Mouse (Mus musculus) bone marrow macrophage, adult 2 months (primary cell): ENCODE data around the gene Mkln1.

Source experiments
- CTCF ChIP-seq: IDR thresholded peaks from 2 replicates; pipeline ENCODE4 v1.5.1; 2012; ENCODE audit warnings: low read depth, mild to moderate bottlenecking, low read length, moderate library complexity
- POLR2A ChIP-seq: IDR thresholded peaks from 2 replicates; pipeline ENCODE4 v1.6.1; 2012; ENCODE audit warnings: mild to moderate bottlenecking, low read depth, low read length, borderline replicate concordance

- TF ChIP-seq CTCF: no peak
- TF ChIP-seq POLR2A: no peak
Observed at GRCm38 (mm10) chr6:31367947-31368346, 30.6 kb upstream of the Mkln1 start.
